Mouse (Mus musculus): ENCODE measurements around the gene Dync2li1. TPM values are rescaled to one million over a fixed set of nuclear protein-coding genes. Genes with fewer than 3 reads are reported as not detected.

Gene Dync2li1
- polyA plus RNA-seq (2014; fragmentation: Illumina TruSeq; extraction: RNeasy Lipid Tissue Mini Kit (QIAGEN cat#74804); ENCODE audit: low replicate concordance): 3.6 TPM

GRCm38 (mm10) chr17:84626276-84626856 lies at the start of gene Dync2li1:
Dync2li1 (plus strand) TSS chr17:84626496.

DNA sequence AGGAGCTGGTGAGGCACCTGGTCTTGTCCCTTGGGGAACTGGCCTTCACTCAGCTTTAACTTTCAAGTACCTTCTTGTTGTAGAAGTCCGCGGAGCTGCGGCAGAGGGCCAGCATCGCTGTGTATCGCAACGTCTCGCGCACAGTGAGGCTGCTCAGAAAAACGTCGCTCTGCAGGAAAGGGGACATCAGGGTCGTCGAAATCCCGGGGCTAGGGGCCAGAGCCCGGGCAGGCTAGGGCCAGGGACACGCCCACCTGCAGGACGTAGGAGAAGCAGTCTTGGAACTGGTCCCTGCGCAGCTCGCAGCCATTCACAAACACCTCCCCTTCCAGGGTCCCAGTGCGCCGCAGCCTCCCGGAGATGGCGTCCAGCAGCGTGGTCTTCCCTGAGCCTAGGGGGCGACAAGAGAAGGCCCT lies 49.7 kb downstream of the Dync2li1 start, which contains the start of gene Abcg8:
Gene Abcg8 (plus strand): TSS at position 352 of the 416 bp plus-strand sequence.

GRCm38 (mm10) chr17:84682734-84683717 lies 56.7 kb downstream of the Dync2li1 start, which contains the start of gene Abcg5:
Abcg5 (minus strand) TSS chr17:84683011.

Other genes with a start within 250 kb of the Dync2li1 start
- 2.8 TPM for gene Thada, start 160.3 kb upstream of the Dync2li1 start, polyA plus RNA-seq (2014; fragmentation: Illumina TruSeq; extraction: RNeasy Lipid Tissue Mini Kit (QIAGEN cat#74804); ENCODE audit: low replicate concordance)
- 3.1 TPM for gene Plekhh2, start 114.6 kb upstream of the Dync2li1 start, polyA plus RNA-seq (2014; fragmentation: Illumina TruSeq; extraction: RNeasy Lipid Tissue Mini Kit (QIAGEN cat#74804); ENCODE audit: low replicate concordance)
- gene Abcg8, start 49.8 kb downstream of the Dync2li1 start, polyA plus RNA-seq (2014; fragmentation: Illumina TruSeq; extraction: RNeasy Lipid Tissue Mini Kit (QIAGEN cat#74804); ENCODE audit: low replicate concordance): 152 TPM
- 391 TPM for gene Abcg5, start 56.5 kb downstream of the Dync2li1 start, polyA plus RNA-seq (2014; fragmentation: Illumina TruSeq; extraction: RNeasy Lipid Tissue Mini Kit (QIAGEN cat#74804); ENCODE audit: low replicate concordance)
- 26.6 TPM for gene Lrpprc, start 164.3 kb downstream of the Dync2li1 start, polyA plus RNA-seq (2014; fragmentation: Illumina TruSeq; extraction: RNeasy Lipid Tissue Mini Kit (QIAGEN cat#74804); ENCODE audit: low replicate concordance)

Measured in small intestine, adult 10 weeks (tissue).